Mouse (Mus musculus) lung, embryonic 15.5 days (tissue): ENCODE data around the gene Rdm1. TPM values are rescaled to one million over a fixed set of nuclear protein-coding genes. Genes with fewer than 3 reads are reported as not detected.
A peak's percentile ranks its signal among the peaks of the same experiment; 100 is the strongest.
"Not testable (repeated sequence)": the region's sequence is repeated elsewhere in the genome, so short reads cannot be mapped to it uniquely, and the experiment has no call there.

Experiments
- ATAC-seq: fragments of 200-750 bp; cut with Nextera tagmentation; 2 replicates; pipeline ENCODE4 v1.8.0; 2017; ENCODE audit warnings: moderate number of reproducible peaks, borderline replicate concordance; ENCODE audit not compliant: low FRiP score, low TSS enrichment; ENCODE audit errors: extremely low read depth
- H3K27ac ChIP-seq: fragments of 300-500 bp; sonication (generic); 2 replicates; pipeline ENCODE4 v1.5.1; 2015; ENCODE audit warnings: moderate library complexity, mild to moderate bottlenecking, inconsistent platforms
- H3K27me3 ChIP-seq: fragments of 300-500 bp; sonication (generic); 2 replicates; pipeline ENCODE4 v1.6.1; 2015; ENCODE audit warnings: inconsistent platforms
- H3K36me3 ChIP-seq: fragments of 300-500 bp; sonication (generic); 2 replicates; pipeline ENCODE4 v1.6.1; 2015; ENCODE audit warnings: inconsistent platforms
- H3K4me1 ChIP-seq: fragments of 300-500 bp; sonication (generic); 2 replicates; pipeline ENCODE4 v1.6.1; 2015; ENCODE audit warnings: inconsistent platforms
- H3K4me2 ChIP-seq: fragments of 300-500 bp; sonication (generic); 2 replicates; pipeline ENCODE4 v1.6.1; 2015; ENCODE audit warnings: inconsistent platforms, mild to moderate bottlenecking, moderate library complexity
- H3K4me3 ChIP-seq: fragments of 300-500 bp; sonication (generic); 2 replicates; pipeline ENCODE4 v1.5.1; 2015; ENCODE audit warnings: mild to moderate bottlenecking, inconsistent platforms
- H3K9ac ChIP-seq: fragments of 300-500 bp; sonication (generic); 2 replicates; pipeline ENCODE4 v1.6.1; 2015; ENCODE audit warnings: inconsistent platforms
- H3K9me3 ChIP-seq: fragments of 300-500 bp; sonication (generic); 2 replicates; pipeline ENCODE4 v1.6.1; 2016; ENCODE audit warnings: inconsistent platforms
- WGBS: fragments of 180-500 bp; shearing (Covaris S2); methylation state at CpG from one replicate; pipeline ENCODE4 v1.1.7; 2015; 5-methylcytosine and 5-hydroxymethylcytosine counted together
- polyA plus RNA-seq: library from polyadenylated mRNA; unstranded; fragments of >200 nt; fragmentation: Nextera tagmentation; extraction: Ambion mirVana; gene quantifications from 2 replicates; pipeline ENCODE4 v1.2.1, GENCODE M21; 2015

The Rdm1 gene
- polyA plus RNA-seq, 1 experiment from 2014 or later, result 49.8 TPM

GRCm38 (mm10) chr11:101602491-101602890 is 24.5 kb upstream of the Rdm1 start:
- 6% methylated on average over 3 of the region's 3 CpGs for WGBS
- Histone ChIP-seq H3K4me1 (0 out of 2 replicates have a peak, but pooled peaks cover 5% of the 10 kb centered on the region), H3K27ac (no peak overlapping the region), H3K4me2 (no peak overlapping the region), H3K9ac (no peak overlapping the region), H3K4me3 (no peak overlapping the region), H3K36me3 (no peaks in the 10 kb centered on the region), H3K9me3 (no peaks in the 10 kb centered on the region), H3K27me3 (no peaks in the 10 kb centered on the region)
- no peak for ATAC-seq

GRCm38 (mm10) chr11:101604116-101604515 is 22.9 kb upstream of the Rdm1 start:
- Histone ChIP-seq H3K27ac (no peak overlapping the region), H3K27me3 (no peaks in the 10 kb centered on the region), H3K4me2 (peak overlapping the region; percentile 57), H3K9ac (no peak overlapping the region), H3K9me3 (no peaks in the 10 kb centered on the region), H3K36me3 (no peaks in the 10 kb centered on the region), H3K4me1 (0 out of 2 replicates have a peak, but pooled peaks cover 5% of the 10 kb centered on the region), H3K4me3 (no peak overlapping the region; the same call in 1 of the 2 replicates)
- 6% methylated on average over 3 of the region's 3 CpGs for WGBS
- ATAC-seq, result no peak

- Histone ChIP-seq H3K27ac (peak overlapping the region; percentile 64; the same call in 1 of the 2 replicates), H3K4me3 (peak overlapping the region; percentile 31), H3K4me2 (peak overlapping the region; percentile 57)
- not testable (repeated sequence) for H3K9me3 ChIP-seq, H3K9ac ChIP-seq, H3K27me3 ChIP-seq, H3K4me1 ChIP-seq, H3K36me3 ChIP-seq
- ATAC-seq, result peak; percentile 80; the same call in 1 of the 2 replicates
- under 1% methylated on average over 30 of the region's 30 CpGs for WGBS
These were observed 22.2 kb upstream of the Rdm1 start for GRCm38 (mm10) chr11:101604531-101605453.

- not testable (repeated sequence) for H3K27ac ChIP-seq, ATAC-seq, H3K36me3 ChIP-seq, H3K4me2 ChIP-seq, H3K4me1 ChIP-seq, H3K4me3 ChIP-seq, H3K9ac ChIP-seq, H3K27me3 ChIP-seq, H3K9me3 ChIP-seq
- 88% methylated on average over 4 of the region's 4 CpGs for WGBS
These were observed 19.9 kb upstream of the Rdm1 start for GRCm38 (mm10) chr11:101607134-101607533.

GRCm38 (mm10) chr11:101610445-101610844 is 16.6 kb upstream of the Rdm1 start:
- Histone ChIP-seq H3K9ac (no peak overlapping the region), H3K27ac (no peak overlapping the region), H3K27me3 (no peaks in the 10 kb centered on the region), H3K4me3 (no peak overlapping the region), H3K9me3 (no peaks in the 10 kb centered on the region), H3K36me3 (no peaks in the 10 kb centered on the region), H3K4me2 (no peak overlapping the region), H3K4me1 (peaks cover 5% of the 10 kb centered on the region; the same call in 1 of the 2 replicates)
- ATAC-seq, result no peak
- WGBS, result 17% methylated on average over 11 of the region's 11 CpGs

- no peak overlapping the region for H3K4me3 ChIP-seq
- no peaks in the 10 kb centered on the region for H3K27me3 ChIP-seq
- no peak overlapping the region for H3K4me2 ChIP-seq
- no peak overlapping the region for H3K9ac ChIP-seq
- 68% methylated on average over 6 of the region's 6 CpGs for WGBS
- no peaks in the 10 kb centered on the region for H3K36me3 ChIP-seq
- H3K27ac ChIP-seq, result no peak overlapping the region
- H3K9me3 ChIP-seq, result no peaks in the 10 kb centered on the region
- H3K4me1 ChIP-seq, result peaks cover 19% of the 10 kb centered on the region
- ATAC-seq, result no peak
These were observed 13.4 kb upstream of the Rdm1 start for GRCm38 (mm10) chr11:101613596-101613995.

GRCm38 (mm10) chr11:101614116-101614515 is 12.9 kb upstream of the Rdm1 start:
- Histone ChIP-seq H3K4me2 (no peak overlapping the region), H3K4me3 (no peak overlapping the region), H3K36me3 (no peaks in the 10 kb centered on the region), H3K27ac (no peak overlapping the region), H3K9ac (no peak overlapping the region), H3K9me3 (no peaks in the 10 kb centered on the region), H3K27me3 (no peaks in the 10 kb centered on the region), H3K4me1 (peaks cover 19% of the 10 kb centered on the region)
- 65% methylated on average over 4 of the region's 4 CpGs for WGBS
- ATAC-seq, result no peak

GRCm38 (mm10) chr11:101615380-101615779 is 11.6 kb upstream of the Rdm1 start:
- peaks cover 19% of the 10 kb centered on the region for H3K4me1 ChIP-seq
- no peak overlapping the region for H3K27ac ChIP-seq
- no peak overlapping the region for H3K4me2 ChIP-seq
- no peaks in the 10 kb centered on the region for H3K27me3 ChIP-seq
- WGBS, result 74% methylated on average over 6 of the region's 6 CpGs
- H3K9ac ChIP-seq, result no peak overlapping the region
- no peak overlapping the region for H3K4me3 ChIP-seq
- no peaks in the 10 kb centered on the region for H3K36me3 ChIP-seq
- no peaks in the 10 kb centered on the region for H3K9me3 ChIP-seq
- ATAC-seq, result no peak

GRCm38 (mm10) chr11:101616104-101616503 is 10.9 kb upstream of the Rdm1 start:
- no peaks in the 10 kb centered on the region for H3K9me3 ChIP-seq
- no peak overlapping the region for H3K9ac ChIP-seq
- no peak overlapping the region for H3K27ac ChIP-seq
- WGBS, result 87% methylated on average over 8 of the region's 8 CpGs
- peaks cover 15% of the 10 kb centered on the region for H3K4me1 ChIP-seq
- H3K36me3 ChIP-seq, result no peaks in the 10 kb centered on the region
- ATAC-seq, result no peak
- no peak overlapping the region for H3K4me2 ChIP-seq
- H3K27me3 ChIP-seq, result no peaks in the 10 kb centered on the region
- H3K4me3 ChIP-seq, result no peak overlapping the region

GRCm38 (mm10) chr11:101616948-101617767 is 9.8 kb upstream of the Rdm1 start:
- no peak overlapping the region for H3K27ac ChIP-seq
- peak overlapping the region; percentile 31; the same call in 1 of the 2 replicates for H3K4me2 ChIP-seq
- no peak overlapping the region for H3K9ac ChIP-seq
- H3K4me1 ChIP-seq, result peaks cover 15% of the 10 kb centered on the region
- H3K27me3 ChIP-seq, result no peaks in the 10 kb centered on the region
- no peak overlapping the region for H3K4me3 ChIP-seq
- no peaks in the 10 kb centered on the region for H3K36me3 ChIP-seq
- no peak for ATAC-seq
- WGBS, result 22% methylated on average over 18 of the region's 18 CpGs
- no peaks in the 10 kb centered on the region for H3K9me3 ChIP-seq

- WGBS, result 9% methylated on average over 7 of the region's 8 CpGs
- Histone ChIP-seq H3K4me1 (peaks cover 15% of the 10 kb centered on the region), H3K9me3 (no peaks in the 10 kb centered on the region), H3K27ac (no peak overlapping the region), H3K4me3 (no peak overlapping the region), H3K36me3 (no peaks in the 10 kb centered on the region), H3K9ac (no peak overlapping the region), H3K27me3 (no peaks in the 10 kb centered on the region), H3K4me2 (peak overlapping the region; percentile 31)
- ATAC-seq, result peak; percentile 23; the same call in 1 of the 2 replicates
These were observed 9.1 kb upstream of the Rdm1 start for GRCm38 (mm10) chr11:101617849-101618248.

- Histone ChIP-seq H3K9ac (no peak overlapping the region), H3K27me3 (no peaks in the 10 kb centered on the region), H3K9me3 (no peaks in the 10 kb centered on the region), H3K36me3 (no peaks in the 10 kb centered on the region), H3K27ac (no peak overlapping the region), H3K4me2 (no peak overlapping the region), H3K4me3 (no peak overlapping the region), H3K4me1 (peaks cover 15% of the 10 kb centered on the region)
- no peak for ATAC-seq
- WGBS, result 87% methylated on average over 3 of the region's 3 CpGs
These were observed 8.4 kb upstream of the Rdm1 start for GRCm38 (mm10) chr11:101618596-101618995.
